Mouse (Mus musculus) forebrain, embryonic 15.5 days (tissue): ENCODE results near the gene Ttbk1. TPM values are rescaled to one million over a fixed set of nuclear protein-coding genes. Genes with fewer than 3 reads are reported as not detected.

ENCODE experiments used
- ATAC-seq: fragments of 200-750 bp; cut with Nextera tagmentation; replicated peaks from 2 replicates; pipeline ENCODE4 v1.8.0; 2017; ENCODE audit warnings: mild to moderate bottlenecking, moderate TSS enrichment, moderate library complexity
- H3K27ac ChIP-seq: fragments of 300-500 bp; sonication (generic); replicated peaks from 2 replicates; pipeline ENCODE4 v1.5.1; 2015; ENCODE audit warnings: mild to moderate bottlenecking, inconsistent platforms
- H3K27me3 ChIP-seq: fragments of 300-500 bp; sonication (generic); 2 replicates; pipeline ENCODE4 v1.6.1; 2015; ENCODE audit warnings: inconsistent platforms
- H3K36me3 ChIP-seq: fragments of 300-500 bp; sonication (generic); 2 replicates; pipeline ENCODE4 v1.6.1; 2015; ENCODE audit warnings: mild to moderate bottlenecking, inconsistent platforms
- H3K4me1 ChIP-seq: fragments of 300-500 bp; sonication (generic); 2 replicates; pipeline ENCODE4 v1.6.1; 2015; ENCODE audit warnings: inconsistent platforms
- H3K4me2 ChIP-seq: fragments of 300-500 bp; sonication (generic); replicated peaks from 2 replicates; pipeline ENCODE4 v1.6.1; 2015; ENCODE audit warnings: mild to moderate bottlenecking, inconsistent platforms
- H3K4me3 ChIP-seq: fragments of 300-500 bp; sonication (generic); 2 replicates; pipeline ENCODE4 v1.5.1; 2015; ENCODE audit warnings: mild to moderate bottlenecking, inconsistent platforms
- H3K9ac ChIP-seq: fragments of 300-500 bp; sonication (generic); replicated peaks from 2 replicates; pipeline ENCODE4 v1.6.1; 2015; ENCODE audit warnings: mild to moderate bottlenecking, inconsistent platforms
- H3K9me3 ChIP-seq: fragments of 300-500 bp; sonication (generic); 2 replicates; pipeline ENCODE4 v1.6.1; 2016; ENCODE audit warnings: inconsistent platforms
- WGBS: fragments of 180-500 bp; shearing (Covaris S2); methylation state at CpG from one replicate; pipeline ENCODE4 v1.1.7; 2015; ENCODE audit warnings: mixed read lengths; 5-methylcytosine and 5-hydroxymethylcytosine counted together
- polyA plus RNA-seq: library from polyadenylated mRNA; unstranded; fragments of >200 nt; fragmentation: Nextera tagmentation; extraction: Ambion mirVana; gene quantifications from 2 replicates; pipeline ENCODE4 v1.2.1, GENCODE M21; 2015

Ttbk1 gene
- 6.5 and 7.5 TPM in 2 replicates for polyA plus RNA-seq

DNA sequence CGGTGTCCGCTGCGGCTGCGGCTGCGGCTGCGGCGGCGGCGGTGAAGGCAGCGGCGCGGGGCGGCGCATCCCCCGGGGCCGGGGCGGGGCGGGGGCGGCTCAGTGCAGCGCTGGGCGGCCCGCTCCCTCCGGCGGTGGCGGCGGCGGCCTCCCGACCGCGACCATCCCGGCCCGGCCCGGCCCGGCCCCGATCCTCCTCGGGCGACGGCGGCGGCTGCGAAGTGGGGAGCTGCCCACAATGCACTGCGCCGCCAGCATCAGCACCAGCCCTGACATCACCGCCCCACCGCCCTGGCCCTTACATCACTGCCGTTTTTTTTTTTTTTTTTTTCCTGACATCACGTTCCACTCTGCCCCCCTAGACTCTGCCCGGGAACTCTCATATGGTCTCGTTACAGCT lies at the start of gene Ttbk1:
Gene Ttbk1 (minus strand): TSS at position 245 of the 400 bp plus-strand sequence.
- ATAC-seq = peak; percentile 73
- peaks cover 49% of the 10 kb centered on the region for H3K4me1 ChIP-seq
- no peaks in the 10 kb centered on the region for H3K27me3 ChIP-seq
- H3K4me2 ChIP-seq = peak within 1 kb of the TSS; percentile 74
- peak within 1 kb of the TSS; percentile 70 for H3K4me3 ChIP-seq
- peak within 1 kb of the TSS; percentile 62 for H3K27ac ChIP-seq
- no peaks in the 10 kb centered on the region for H3K9me3 ChIP-seq
- H3K9ac ChIP-seq = peak within 1 kb of the TSS; percentile 82
- H3K36me3 ChIP-seq = no peaks in the 10 kb centered on the region
- under 1% methylated on average over 36 of the region's 49 CpGs for WGBS

DNA sequence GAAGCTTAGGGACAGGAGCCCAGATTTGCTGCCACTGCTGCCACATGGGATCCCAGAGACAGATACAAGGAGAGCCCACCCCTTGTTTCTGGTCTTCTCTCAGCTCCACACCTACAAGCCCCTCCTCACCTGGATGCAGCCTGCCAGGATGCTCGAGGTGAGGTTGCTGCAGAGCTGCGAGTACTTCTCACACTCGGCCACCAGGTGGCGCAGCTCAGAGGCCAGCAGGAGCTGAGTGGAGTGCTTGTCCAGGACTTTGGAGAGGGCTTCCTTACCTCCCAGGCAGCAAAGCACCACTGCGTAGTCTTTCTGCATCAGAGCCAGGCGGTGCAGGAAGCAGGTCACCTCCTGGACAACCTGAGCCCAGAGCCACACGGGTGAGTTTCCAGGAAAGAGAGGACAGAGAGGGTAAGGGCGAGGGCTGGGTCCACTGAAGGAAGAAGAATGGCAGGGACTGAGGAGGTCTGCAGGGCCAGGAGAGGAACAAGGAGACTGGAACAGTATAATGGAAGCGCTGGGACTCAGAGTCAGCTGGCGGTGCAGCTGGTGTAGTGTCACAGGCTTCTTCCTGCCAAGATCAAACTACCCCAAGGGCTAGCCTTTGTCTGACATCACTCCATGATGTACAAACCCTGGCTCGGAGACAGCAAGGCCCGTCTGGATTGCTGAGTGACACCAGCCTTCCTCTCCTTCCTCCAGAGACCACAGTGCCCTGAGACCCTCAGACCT lies 38.3 kb upstream of the Ttbk1 start:
- H3K4me2 ChIP-seq = no peak overlapping the region
- no peaks in the 10 kb centered on the region for H3K4me1 ChIP-seq
- H3K27ac ChIP-seq = no peak overlapping the region
- no peaks in the 10 kb centered on the region; the same call in 1 of the 2 replicates for H3K27me3 ChIP-seq
- H3K36me3 ChIP-seq = peaks cover 9% of the 10 kb centered on the region; the same call in 1 of the 2 replicates
- no peak overlapping the region for H3K4me3 ChIP-seq
- H3K9ac ChIP-seq = no peak overlapping the region
- WGBS = 36% methylated on average over 12 of the region's 12 CpGs
- H3K9me3 ChIP-seq = no peaks in the 10 kb centered on the region
- peak; percentile 36 for ATAC-seq

DNA sequence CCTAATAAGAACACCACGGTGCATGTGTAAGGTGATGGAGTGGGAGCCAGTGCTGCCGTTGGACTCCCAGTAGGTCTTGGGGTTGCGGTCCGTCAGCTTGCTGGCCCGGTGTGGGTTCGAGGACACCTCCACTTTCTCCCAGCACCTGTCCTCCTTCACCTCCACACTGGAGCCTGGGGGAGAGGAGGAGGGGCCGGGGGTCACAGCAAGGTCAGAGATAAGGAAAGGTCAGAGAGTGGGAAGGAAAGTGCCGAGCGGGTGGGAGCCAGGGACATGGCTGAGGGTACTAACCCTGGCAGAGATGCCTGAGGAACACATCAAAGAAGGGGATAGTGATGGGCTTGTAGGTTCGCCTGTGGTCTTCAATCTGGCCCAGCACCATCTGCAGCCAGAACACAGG lies 37.6 kb upstream of the Ttbk1 start:
- no peak overlapping the region for H3K4me3 ChIP-seq
- H3K4me2 ChIP-seq = no peak overlapping the region
- 89% methylated on average over 10 of the region's 10 CpGs for WGBS
- no peak overlapping the region for H3K9ac ChIP-seq
- ATAC-seq = no peak
- no peak overlapping the region for H3K27ac ChIP-seq
- H3K27me3 ChIP-seq = no peaks in the 10 kb centered on the region; the same call in 1 of the 2 replicates
- no peaks in the 10 kb centered on the region for H3K4me1 ChIP-seq
- peaks cover 9% of the 10 kb centered on the region; the same call in 1 of the 2 replicates for H3K36me3 ChIP-seq
- no peaks in the 10 kb centered on the region for H3K9me3 ChIP-seq

DNA sequence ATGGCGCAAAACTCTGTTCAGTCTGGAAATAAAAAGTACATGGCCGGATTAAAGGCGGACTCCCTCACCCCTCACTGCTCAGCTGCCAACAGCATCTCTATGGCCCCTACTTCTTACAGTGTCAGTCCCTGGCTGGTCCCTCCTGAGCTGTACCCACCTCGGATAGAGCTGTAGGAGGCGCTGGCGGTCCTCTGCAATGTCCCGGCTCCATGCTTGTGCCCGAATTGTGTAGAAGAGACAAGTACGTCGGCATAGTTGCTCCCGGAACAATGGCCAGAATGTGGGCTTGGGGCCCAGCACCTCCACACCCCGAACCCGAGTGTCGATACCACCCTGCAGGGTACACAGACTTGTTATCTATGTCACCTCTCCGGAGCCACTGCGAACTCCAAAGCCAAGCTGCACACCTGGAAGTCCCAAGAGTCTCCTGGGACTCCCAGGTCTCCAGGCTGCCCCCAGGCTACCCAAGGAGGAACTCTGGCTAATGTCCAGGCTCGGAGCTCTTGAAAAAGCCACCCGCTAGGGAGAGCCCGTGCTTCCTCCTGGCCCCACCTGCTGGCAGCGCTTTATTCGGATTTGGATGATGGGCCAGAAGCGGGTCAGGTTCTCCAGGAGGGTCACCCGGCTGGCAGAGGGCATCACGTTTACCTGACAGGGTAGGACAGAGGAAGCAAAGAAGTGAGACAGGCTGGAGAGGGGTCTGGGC lies 34.6 kb upstream of the Ttbk1 start:
- no peaks in the 10 kb centered on the region for H3K4me1 ChIP-seq
- no peak overlapping the region for H3K9ac ChIP-seq
- no peak overlapping the region for H3K4me3 ChIP-seq
- 28% methylated on average over 24 of the region's 24 CpGs for WGBS
- no peaks in the 10 kb centered on the region; the same call in 1 of the 2 replicates for H3K27me3 ChIP-seq
- no peaks in the 10 kb centered on the region; the same call in 1 of the 2 replicates for H3K36me3 ChIP-seq
- H3K9me3 ChIP-seq = no peaks in the 10 kb centered on the region
- H3K27ac ChIP-seq = no peak overlapping the region
- no peak overlapping the region for H3K4me2 ChIP-seq
- ATAC-seq = no peak

DNA sequence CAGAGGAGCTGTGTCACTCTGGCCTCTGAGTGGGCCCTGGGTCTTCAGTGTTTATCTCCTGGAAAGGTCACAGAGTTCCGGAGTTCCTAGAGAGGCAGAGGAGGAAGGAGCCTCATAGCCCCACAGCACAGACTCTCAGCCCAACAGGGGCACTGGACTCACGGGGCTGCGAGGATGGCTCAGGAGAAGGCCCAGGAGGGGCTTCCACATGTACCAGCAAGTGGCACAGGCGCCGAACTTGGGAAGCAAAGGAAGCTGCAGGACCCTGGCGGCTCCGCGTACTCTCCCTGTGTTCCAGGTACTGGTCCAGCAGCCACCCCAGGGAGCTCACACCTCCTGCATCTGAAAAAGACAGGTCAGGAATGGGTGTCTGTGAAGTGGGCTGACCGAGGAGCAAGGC lies 33.7 kb upstream of the Ttbk1 start:
- ATAC-seq = no peak
- Histone ChIP-seq H3K27ac (no peak overlapping the region), H3K9me3 (no peaks in the 10 kb centered on the region), H3K4me3 (no peak overlapping the region), H3K36me3 (no peaks in the 10 kb centered on the region; the same call in 1 of the 2 replicates), H3K9ac (no peak overlapping the region), H3K4me1 (no peaks in the 10 kb centered on the region), H3K4me2 (no peak overlapping the region), H3K27me3 (no peaks in the 10 kb centered on the region; the same call in 1 of the 2 replicates)
- WGBS = 84% methylated on average over 9 of the region's 9 CpGs

DNA sequence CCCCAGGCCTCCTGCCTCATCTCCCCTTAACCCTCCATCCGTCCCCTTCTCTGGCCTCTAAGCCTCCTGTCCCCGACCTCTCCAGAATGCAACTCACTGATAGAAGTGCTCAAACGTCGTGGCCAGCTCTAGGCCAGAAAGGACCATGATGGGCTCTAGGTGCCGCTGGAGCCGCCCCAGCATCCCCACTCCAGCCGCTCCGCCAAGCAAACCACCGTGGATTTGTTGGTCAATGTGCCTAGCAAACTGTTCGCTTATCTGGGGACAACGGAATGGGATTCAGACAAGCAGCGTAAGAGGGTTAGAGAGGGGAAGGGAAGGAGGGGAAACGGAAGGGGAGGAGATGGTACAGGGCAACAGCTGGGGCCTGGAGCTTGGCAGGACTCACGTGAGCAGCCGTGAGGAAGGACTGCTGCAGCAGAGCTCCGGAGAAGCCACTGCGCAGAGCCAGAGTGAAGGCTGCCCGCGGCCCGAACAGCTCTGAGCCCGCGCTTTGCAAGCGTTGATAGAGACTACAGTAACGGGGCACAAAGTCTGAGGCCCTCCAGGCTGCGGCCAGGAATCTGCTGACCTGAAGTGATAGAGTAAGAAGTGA lies 33.0 kb upstream of the Ttbk1 start:
- Histone ChIP-seq H3K4me1 (no peaks in the 10 kb centered on the region), H3K27ac (no peak overlapping the region), H3K4me2 (no peak overlapping the region), H3K9me3 (no peaks in the 10 kb centered on the region), H3K27me3 (no peaks in the 10 kb centered on the region; the same call in 1 of the 2 replicates), H3K4me3 (no peak overlapping the region), H3K36me3 (no peaks in the 10 kb centered on the region; the same call in 1 of the 2 replicates), H3K9ac (no peak overlapping the region)
- ATAC-seq = no peak
- WGBS = 46% methylated on average over 25 of the region's 25 CpGs

DNA sequence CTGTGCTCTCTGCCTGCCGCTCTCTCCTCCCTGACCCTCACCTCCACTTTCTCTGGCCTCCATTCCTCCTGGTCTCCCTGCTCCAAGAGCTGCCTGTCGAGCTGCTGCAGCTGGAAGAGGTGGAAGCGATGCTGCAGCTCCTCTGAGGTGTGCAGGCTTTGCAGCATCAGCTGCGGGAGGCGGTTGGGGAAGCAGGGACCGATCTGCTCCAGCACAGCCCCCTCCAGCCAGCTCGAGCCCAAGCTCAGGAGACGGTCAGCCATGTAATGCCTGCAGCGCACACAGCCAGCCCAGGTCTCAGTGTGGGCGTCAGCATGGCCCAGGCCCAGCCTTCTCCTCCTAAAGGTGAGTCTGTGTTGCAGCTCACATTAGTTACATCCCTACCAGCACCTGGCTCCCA lies 32.5 kb upstream of the Ttbk1 start:
- Histone ChIP-seq H3K9me3 (no peaks in the 10 kb centered on the region), H3K4me1 (no peaks in the 10 kb centered on the region), H3K4me2 (no peak overlapping the region), H3K27me3 (no peaks in the 10 kb centered on the region; the same call in 1 of the 2 replicates), H3K4me3 (no peak overlapping the region), H3K27ac (no peak overlapping the region), H3K36me3 (no peaks in the 10 kb centered on the region; the same call in 1 of the 2 replicates), H3K9ac (no peak overlapping the region)
- ATAC-seq = no peak
- 60% methylated on average over 10 of the region's 10 CpGs for WGBS

DNA sequence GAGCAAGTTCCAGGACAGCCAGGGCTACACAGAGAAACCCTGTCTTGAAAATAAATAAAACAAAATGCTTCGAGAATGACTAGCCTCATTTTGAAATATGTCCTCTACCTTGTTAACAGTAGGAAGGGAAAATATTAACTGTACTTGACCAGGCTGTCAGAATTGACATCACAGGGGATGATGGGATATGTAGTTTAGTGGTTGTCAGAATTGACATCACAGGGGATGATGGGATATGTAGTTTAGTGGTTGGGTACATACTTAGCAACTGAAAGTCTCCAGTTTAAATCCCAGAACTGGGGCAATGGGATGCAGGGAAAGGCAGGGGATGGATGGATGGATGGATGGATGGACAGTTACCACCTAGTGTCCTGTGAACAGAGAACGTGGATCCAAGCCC lies 25.9 kb upstream of the Ttbk1 start:
- peaks cover under 1% of the 10 kb centered on the region; the same call in 1 of the 2 replicates for H3K36me3 ChIP-seq
- H3K4me3 ChIP-seq = no peak overlapping the region
- ATAC-seq = peak; percentile 57
- no peaks in the 10 kb centered on the region for H3K9me3 ChIP-seq
- H3K9ac ChIP-seq = no peak overlapping the region
- no peak overlapping the region for H3K27ac ChIP-seq
- H3K4me1 ChIP-seq = no peaks in the 10 kb centered on the region
- no peaks in the 10 kb centered on the region for H3K27me3 ChIP-seq
- H3K4me2 ChIP-seq = no peak overlapping the region
- WGBS = 67% methylated on average over 2 of the region's 2 CpGs

DNA sequence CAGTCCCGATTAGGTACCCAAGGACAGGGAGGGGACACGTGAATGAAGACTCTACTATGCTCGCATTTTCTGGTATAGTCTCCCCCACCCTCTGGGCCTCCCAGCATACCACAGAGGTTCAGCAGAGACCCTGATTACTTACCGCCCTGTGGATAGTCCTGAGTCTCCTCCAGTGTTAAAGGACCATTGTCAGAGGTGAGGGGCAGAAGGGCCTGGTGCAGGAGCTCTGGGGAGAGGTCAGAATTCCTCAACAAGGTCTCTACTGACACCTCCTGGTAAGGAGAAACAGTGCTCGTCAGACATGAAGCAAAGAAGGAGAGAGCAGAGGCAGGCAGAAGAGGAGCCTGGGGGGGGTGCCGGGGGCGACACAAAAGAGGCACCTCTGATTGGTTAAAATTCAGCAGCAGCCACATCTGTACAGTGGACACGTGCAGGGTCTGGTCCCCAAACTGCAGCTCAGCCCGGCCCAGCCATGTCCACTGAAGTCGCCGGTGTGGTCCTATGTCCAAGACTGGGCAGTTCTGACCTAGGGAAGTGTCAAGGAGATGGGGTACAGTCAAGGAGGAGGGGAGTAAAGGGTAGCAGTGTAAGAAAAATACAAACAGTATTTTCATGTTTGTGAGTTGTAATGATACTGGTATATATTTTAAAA lies 23.7 kb upstream of the Ttbk1 start:
- Histone ChIP-seq H3K9me3 (no peaks in the 10 kb centered on the region), H3K4me3 (no peak overlapping the region), H3K27me3 (no peaks in the 10 kb centered on the region), H3K36me3 (0 out of 2 replicates have a peak, but pooled peaks cover 4% of the 10 kb centered on the region), H3K27ac (no peak overlapping the region), H3K4me2 (no peak overlapping the region), H3K4me1 (no peaks in the 10 kb centered on the region), H3K9ac (no peak overlapping the region)
- 50% methylated on average over 11 of the region's 11 CpGs for WGBS
- 0 out of 2 replicates have a peak, but pooled peaks have one; percentile 26 for ATAC-seq

DNA sequence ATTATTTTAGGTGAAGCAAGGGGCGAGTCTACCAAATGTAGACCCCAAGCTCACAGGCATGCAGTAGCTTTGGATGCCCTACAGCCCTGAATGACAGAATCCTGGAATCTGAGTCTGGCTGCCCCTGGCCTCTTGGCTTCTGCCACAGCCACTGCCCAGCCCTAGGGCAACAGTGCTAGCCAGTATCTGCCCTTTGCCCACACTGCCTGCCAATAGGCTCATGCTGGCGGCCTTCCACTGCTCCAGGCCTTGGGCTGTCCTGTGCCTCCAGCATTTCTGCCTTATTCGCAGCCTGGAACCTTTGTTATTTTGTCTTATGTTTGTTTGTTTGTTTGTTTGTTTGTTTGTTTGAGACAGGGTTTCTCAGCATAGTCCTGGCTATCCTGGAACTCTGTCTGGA lies 18.1 kb upstream of the Ttbk1 start:
- 0 out of 2 replicates have a peak, but pooled peaks cover 4% of the 10 kb centered on the region for H3K36me3 ChIP-seq
- no peaks in the 10 kb centered on the region for H3K9me3 ChIP-seq
- H3K4me1 ChIP-seq = no peaks in the 10 kb centered on the region
- no peak overlapping the region for H3K27ac ChIP-seq
- no peak overlapping the region for H3K4me2 ChIP-seq
- no peaks in the 10 kb centered on the region for H3K27me3 ChIP-seq
- 95% methylated on average over 3 of the region's 3 CpGs for WGBS
- no peak overlapping the region for H3K4me3 ChIP-seq
- no peak for ATAC-seq
- H3K9ac ChIP-seq = no peak overlapping the region

DNA sequence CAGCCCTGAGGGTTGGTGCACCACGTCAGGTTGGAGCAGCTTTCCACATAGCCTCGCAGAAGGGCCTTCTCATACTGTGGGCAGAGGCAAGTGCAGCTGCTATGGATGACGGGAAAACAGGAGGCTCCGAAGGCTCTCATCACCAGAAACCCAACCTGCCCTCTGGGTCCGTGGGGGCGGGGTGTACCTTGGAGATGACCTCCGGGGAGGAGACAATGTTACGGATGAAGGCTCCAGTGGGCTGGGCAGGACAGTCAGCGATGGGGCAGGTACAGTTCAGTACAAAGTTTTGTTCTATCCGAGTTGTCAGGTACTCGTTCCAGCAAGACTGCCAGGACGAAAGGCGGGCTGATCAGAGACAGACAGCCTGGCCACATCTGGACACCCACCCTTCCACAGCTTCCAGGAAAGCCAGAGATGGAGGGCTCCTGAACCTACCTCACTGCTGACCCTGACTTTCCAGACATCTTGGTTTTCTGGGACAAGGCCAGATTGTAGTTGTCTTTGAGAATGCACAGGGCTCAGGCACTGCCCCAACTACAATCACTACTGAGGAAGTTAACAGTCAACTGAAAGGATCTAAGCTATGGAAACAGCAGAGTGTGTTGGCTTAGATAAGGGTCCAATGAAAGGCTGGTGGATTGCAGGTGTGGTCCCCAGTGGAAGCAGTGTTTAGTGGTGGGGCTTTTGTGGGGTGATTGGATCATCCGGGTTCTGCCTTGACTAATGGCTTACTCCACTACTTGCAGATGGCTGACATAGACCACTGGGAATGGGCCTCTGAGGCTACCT lies 16.6 kb upstream of the Ttbk1 start:
- H3K9me3 ChIP-seq = no peaks in the 10 kb centered on the region
- no peak overlapping the region for H3K4me3 ChIP-seq
- WGBS = 82% methylated on average over 14 of the region's 14 CpGs
- no peak overlapping the region for H3K27ac ChIP-seq
- H3K9ac ChIP-seq = no peak overlapping the region
- H3K27me3 ChIP-seq = no peaks in the 10 kb centered on the region
- H3K4me1 ChIP-seq = no peaks in the 10 kb centered on the region
- no peak overlapping the region for H3K4me2 ChIP-seq
- H3K36me3 ChIP-seq = 0 out of 2 replicates have a peak, but pooled peaks cover 4% of the 10 kb centered on the region
- no peak for ATAC-seq
